Mouse (Mus musculus) MEL-GATA-1-ER (cell line): ENCODE results near the gene Isoc2a.
A peak's percentile ranks its signal among the peaks of the same experiment; 100 is the strongest.
"Not testable (repeated sequence)": the region's sequence is repeated elsewhere in the genome, so short reads cannot be mapped to it uniquely, and the experiment has no call there.

Experiments
- DNase-seq: peaks from one replicate; pipeline ENCODE4 v3.0.0-alpha.2; 2012; ENCODE audit warnings: low read depth; ENCODE audit errors: extremely low read depth

The Isoc2a gene

DNA sequence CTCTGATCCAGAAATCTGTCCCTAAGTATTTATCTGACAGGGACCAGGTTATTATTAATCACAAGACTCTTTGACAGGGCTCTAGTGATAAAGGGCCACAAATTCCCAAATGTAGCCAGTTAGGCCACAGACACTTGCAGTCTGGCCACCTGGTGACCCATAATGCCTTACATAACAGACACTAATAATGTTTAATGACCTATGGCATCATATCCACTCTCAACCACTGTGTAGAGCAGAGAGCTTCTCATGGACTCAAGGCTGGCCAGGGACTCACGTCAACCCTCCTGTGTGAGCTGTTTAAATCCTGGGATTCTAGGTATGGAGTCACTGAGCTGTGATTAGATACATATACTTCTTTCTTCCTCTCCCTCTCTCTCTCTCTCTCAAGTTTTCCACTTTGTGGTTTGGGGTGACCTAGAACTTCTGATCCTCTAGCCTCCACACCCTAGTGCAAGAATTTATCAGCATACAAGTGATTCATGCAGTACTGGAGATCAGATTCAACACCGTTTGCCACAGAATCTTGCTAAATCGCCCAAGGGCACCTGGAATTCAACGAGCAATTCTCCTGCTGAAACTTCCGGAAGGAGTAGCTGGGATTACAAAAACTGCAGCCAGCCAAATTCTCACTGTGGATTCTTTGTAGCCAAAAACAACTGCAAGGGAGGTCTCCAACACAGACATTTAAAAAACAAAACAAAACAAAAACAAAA is 12.7 kb upstream of the Isoc2a start:
- no peak for DNase-seq

DNA sequence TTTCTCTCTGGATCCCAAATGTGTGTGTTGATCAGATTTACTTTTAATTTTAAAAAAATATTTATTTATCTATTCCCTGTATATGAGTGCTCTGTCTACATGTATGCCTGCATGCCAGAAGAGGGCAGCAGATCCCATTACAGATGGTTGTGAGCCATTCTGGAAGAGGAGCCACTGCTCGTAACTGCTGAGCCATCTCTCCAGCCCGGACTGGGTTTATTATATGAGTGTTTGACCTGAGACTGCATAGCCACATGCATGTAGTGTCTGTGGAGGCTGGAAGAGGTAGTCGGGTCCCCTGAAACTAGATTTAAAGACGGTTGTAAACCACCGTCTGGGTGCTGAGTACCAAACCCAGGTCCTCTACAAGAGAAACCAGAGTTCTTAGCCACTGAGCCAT is 11.9 kb upstream of the Isoc2a start:
- no peak for DNase-seq

DNA sequence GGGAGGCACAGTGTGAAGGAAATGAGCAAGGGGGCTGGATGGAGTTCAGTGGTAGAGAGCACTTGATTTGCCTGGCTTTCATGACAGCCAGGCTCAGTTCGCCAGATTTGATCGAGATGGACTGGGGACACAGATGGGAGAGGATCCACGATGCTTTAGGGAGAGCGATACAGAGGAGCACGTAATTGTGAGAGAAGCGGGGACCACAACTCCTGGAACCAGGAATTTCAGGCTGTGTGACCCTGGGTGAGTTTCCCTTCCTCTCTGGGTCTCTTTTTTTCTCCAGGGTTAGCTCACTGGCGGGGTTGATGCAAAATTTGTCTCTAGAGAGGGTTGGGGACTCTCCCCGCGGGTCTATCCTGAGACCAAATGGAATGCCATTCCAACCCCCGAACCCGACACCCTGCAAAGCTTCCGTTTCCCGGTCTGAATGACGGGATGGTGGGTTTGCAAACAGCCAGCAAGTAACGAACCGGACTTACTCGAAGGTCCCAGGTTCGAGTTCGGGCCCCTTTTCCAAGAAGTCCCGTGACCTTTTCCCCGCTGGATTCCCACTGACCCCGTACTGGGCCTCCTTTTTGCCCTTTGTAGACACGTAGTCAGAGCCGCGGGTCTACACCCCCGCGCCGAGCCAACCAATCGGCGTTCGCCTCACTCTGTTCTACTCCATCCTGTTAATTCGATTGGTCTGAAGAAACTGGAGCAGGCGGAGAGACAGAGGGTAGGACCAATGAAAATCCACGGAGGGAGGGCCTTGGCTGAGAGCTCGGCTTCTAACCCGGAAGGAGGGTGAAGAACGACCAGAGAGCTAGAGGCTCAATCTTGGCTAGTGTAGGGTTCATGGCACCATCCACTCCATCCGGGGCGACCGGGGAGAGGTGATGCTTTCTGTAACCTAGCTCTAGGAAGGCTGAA is 11.1 kb upstream of the Isoc2a start:
- DNase-seq, result peak; percentile 97

DNA sequence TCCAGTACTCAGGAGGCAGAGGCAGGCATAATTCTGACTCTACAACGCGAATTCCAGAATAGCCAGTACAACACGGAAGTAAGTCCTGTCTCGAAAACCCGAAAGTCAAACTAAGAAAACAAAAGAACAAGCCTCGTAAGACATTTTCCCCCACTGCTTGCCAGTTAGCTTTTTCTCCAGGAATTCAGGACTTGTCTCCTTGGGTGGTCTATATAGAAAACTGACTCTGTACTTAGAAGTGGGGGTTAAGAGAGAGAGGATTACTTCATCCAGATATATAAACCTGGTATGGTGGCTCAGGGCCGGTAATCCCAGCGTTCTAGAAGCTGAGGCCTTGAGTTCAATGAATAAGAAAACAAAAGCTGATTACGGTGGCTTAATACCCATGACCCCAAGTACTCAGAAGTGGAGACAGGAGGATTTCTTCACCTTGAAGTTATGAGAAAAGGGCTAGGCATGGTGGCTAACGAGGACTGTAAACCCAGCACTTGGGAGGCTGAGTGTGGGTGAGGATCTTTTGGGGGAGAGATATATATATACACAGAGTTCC is 10.2 kb upstream of the Isoc2a start:
- DNase-seq, result no peak

DNA sequence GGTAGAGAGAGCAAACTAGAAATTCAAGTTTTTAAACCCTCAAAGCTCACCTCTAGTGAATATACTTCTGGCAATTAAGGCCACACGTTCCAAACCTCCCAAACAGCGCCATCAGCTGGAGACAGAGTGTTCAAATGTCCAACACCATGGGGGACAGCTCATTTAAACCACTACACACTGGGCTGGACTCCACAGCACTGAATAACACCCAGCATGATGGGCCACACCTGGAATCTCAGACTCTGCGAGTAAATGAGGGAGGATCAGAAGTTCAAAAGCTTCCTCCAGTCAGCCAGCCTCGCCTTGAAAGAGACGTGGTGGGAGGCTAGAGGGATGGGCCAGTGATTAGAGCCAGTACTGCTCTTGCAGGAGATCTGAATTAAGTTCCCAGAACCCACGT is 6.8 kb upstream of the Isoc2a start, which contains the start of gene Isoc2b:
Gene Isoc2b, minus strand, starts transcription at position 126 of the 400 bp plus-strand sequence.
- DNase-seq, result no peak

DNA sequence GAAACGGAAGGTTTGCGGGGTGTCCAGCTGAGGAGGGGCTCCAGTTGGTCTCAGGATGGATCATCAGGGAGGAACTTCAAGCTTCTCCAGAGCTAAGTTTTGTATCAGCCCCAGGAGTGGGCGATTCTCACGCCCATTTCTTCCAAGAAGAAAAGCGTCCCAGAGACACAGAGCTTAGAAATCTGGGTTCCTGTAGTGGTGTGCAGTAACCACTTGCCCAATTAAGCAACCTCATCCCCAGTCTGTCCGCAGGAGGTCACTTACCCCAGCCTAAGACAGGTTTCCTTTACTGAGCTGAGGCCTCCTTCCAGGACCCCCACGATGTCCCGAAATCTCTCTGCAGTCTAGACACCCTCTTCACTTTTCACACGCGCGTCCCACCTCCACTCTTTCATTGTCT is 273 bp downstream of the Isoc2a start:
- no peak for DNase-seq

DNA sequence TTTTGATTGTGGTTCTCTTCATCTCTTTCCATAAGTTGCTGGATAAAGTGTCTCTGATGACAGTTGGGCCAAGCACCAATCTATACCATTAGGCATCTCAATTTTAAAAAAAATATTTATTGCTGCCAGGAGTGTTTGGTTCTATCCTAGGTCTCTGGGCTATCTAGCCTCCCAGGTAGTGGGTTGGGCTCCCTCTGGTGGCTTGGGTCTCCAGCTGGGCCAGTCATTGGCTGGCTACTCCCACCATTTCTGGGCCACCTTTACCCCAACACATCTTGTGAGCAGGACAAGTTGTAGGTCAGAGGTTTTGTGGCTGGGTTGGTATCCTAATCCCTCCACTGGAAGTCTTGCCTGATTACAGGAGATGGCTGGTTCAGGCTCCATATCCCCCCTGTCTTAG is 1.2 kb downstream of the Isoc2a start:
- no peak for DNase-seq

DNA sequence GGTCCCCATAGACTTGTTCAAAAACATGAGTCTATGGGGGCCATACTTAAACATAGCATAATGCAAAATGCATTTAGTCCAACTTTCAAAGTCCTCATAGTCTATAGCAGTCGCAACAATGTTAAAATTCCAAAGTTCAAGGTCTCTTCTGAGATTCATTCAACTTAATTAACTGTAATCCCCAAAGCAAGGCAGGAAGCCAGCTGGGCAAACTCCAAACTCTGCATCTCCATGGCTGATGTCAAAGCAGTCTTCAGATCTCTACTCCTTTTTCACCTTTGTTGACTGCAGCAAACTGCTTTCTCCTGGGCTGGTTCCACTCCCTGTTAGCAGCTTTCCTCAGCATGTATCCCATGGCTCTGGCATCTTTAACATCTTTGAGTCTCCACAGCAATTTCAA is 2.1 kb downstream of the Isoc2a start:
- not testable (repeated sequence) for DNase-seq

DNA sequence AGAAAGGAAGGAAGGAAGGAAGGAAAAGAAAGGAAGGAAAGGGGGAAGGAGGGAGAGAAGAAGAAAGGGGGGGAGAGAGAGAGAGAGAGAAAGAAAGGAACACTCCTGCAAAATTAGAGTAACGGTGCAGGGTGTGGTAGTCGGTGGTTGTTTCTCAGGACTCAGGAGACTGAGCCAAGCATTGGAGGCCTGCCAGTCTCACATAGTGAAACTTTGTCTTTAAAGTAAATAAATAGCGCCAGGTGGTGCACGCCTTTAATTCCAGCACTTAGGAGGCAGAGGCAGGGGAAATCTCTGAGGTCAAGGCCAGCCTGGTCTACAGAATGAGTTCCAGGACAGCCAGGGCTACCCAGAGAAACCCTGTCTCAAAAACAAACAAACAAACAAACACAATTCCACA is 9.7 kb downstream of the Isoc2a start:
- no peak for DNase-seq

DNA sequence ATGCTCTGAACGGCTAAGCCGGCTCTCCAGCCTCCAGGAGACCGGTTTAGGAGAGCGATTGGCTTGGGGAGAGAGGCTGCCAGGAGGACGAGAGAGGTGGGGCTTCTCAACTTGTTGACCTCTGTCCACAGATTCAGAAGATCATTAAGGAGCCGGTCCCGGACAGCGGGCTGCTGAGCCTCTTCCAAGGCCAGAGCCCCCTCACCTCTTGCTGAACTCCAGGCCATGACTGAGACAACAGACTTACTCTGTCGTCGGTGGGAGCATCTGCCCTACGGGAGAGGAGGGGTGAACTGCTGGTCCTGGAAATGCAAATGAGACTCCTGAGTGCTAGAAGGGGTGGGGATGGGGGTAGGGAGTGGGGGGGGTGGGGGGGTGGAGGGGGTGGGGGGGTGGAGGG is 18.2 kb downstream of the Isoc2a start:
- DNase-seq, result no peak

DNA sequence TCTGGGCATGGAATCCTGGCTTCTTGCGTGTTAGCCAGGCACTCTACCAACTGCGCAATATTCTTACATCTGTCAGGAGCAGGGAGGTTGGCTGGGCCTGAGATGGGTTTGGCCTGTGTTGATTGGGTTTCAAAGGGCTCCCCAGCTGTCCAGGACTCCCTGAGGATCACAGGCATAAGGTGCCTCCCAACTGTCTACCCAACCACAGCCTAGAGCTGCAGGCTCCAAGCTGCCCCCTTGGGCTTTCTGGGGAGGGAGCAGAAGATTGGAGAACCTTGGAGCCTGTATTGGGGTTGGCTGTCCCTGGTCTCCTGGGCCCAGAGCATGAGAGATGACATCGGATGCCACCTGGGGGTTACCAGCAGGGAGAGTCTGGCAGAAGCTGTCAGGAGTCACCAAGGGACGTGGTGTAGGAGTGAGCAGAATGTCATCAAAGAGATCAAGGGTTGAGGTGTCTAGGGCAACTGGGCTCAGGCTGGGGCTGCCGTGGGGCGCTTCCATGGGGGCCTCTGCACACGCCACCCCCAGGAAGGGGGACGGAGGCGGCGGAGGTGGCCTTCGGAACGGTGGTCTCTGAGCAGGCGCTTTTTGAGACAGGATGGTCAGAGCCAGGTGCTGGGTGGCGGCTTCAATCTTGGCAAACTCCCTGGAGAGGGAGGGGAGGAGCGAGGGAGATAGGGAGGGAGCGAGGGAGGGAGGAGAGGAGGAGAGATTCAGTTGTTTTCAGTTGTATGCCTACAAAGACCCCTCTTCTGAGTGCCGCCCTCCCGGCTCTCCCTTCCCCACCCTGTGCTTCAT is 22.1 kb downstream of the Isoc2a start:
- DNase-seq, result no peak

DNA sequence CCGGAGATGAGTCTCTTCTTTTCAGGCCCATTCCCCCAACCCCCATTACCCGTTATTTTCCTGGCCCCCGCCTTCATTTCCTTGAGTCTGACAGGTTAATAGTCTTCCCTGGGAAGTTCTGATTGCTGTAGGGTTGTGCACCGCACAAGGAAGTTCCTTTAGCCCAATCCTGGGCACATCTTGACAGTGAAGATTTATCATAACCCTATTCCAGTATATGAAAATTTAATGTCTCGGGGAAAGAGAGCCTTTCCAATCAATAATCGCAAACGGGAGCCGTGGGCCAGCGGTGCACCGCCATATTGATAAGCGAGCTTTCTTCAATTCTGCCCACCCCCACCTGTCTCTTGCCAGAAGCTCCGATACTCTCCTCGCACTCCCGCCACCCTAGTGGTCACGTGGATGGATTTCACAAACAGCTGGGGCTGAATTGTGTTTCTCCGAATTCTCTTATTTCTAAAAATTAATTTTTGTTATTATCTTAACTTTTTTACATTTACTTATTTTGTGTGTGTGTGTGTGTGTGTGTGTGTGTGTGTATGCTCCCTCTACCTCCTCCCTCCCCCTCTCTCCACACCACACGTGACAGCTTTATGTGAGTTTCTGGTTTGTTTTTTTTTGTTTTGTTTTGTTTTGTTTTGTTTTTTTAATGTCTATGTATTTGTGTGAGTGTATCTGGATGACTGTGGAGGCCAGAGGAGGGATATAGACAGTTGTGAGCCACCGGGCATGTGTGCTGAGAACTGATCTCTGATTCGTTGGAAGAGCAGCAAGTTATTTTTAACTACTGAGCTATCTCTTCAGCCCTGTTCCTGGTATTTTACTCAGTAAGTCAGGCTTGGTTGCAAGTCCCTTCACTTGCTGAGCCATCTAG is 22.9 kb downstream of the Isoc2a start:
- DNase-seq, result no peak

DNA sequence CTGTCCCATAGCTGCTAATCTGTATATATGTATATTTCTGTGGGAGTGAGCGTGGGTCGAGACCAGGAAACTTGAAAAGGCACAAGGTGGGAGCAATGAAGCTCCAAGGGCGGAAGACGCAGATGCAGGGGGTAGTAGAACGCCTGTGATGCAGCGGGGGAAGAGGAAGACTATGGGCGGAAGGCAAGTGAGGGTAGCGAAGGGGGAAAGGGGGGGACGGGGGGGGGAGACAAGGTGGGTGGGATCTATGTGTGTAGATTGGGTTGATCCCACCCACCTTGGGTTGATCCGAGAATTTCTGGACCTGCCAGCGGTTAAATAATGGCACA is 23.5 kb downstream of the Isoc2a start:
- no peak for DNase-seq

DNA sequence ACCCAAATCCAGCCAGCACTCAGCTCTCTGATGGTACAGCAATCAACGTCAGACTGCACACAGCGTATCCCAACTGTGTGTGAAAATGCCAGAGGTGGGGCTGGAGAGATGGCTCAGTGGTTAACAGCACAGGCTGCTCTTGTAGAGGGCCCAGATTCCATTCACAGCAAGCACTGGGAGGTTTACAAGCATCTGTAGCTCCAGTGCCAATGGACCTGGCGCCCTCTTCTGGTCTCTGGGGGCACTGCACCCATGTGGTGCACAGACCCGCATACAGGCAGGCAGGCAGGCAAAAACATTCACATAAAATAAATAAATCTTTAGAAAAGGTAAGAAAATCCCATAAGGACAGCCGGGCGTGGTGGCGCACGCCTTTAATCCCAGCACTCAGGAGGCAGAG is 24.2 kb downstream of the Isoc2a start:
- DNase-seq, result no peak

DNA sequence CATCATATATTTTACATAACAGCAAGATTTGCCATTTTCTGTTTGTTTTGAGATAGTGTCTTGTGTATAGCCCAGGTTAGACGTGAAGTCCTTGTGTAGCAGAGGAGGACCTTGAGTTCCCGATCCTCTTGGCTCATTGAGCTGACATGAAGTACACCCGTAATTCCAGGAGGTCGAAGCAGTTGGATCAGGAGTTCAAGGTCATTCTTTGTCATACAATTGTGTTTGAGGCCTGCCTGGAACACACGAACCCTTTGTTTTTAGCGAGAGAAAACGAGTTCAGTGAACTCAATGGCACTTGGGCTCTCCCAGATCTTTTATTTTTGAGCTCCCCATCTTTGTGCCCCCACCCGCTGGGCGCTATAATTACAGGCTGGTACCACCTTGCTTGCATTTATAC is 25.5 kb downstream of the Isoc2a start:
- DNase-seq, result no peak

DNA sequence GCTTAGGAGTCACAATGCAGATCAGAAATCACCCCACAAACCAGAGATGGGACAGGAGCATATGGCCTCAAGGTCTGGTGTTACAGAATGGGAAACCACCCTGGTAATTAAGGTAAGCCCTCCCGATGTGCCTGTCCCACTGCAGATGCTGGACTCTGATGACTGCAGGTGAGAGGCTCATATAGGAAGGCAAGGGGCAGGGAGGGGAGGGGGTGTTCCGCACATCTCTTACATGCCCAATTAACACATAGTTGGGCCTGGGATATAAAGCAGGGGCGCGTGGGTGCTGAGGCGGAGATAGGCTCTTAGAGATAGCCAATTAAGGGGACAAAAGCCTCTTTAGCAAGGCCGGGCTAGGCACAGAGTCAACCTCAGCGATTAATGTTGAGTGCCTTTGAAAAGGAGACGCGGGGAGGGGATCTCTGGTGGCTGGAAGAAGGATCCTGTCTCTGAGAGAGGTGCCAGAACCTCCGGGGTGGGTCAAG is 29.6 kb downstream of the Isoc2a start, which contains the start of gene Gm36210:
Gene Gm36210, minus strand, starts transcription at position 51 of the 485 bp plus-strand sequence.
- DNase-seq, result no peak

DNA sequence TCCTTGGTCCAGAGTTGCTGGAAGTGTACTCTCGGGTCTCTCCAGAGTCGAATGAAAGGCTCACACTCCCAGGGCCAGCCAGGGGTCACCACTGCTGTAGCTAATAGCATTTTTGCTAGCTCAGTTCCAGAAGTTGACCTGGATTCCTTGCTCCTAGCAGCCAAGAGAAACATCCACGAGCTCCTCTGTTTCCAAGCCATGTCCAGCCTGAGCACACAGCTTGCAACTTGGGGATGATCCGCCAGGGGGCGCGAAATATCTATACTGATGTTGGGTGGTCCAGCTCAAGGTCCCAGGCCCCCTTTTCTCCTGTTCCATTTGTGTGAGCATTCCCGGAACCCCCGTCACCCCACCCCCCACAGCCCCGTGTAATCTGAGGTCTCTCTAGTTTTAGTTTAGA is 34.6 kb downstream of the Isoc2a start:
- DNase-seq, result no peak

DNA sequence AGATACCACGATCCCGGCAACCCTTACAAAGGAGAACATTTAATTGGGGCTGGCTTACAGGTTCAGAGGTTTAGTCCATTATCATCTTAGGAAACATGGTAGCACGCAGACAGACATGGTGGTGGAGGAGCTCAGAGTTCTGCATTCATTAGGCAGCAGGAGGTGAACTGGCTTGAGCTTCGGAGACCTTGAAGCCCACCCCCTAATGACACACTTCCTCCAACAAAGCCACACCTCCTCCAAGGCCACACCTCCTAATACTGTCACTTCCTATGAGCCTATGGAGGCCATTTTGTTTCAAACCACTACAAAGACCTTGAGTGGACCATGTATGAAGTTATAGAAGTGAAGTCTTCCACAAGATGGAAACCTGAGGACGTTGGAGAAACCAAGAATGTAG is 35.3 kb downstream of the Isoc2a start:
- no peak for DNase-seq

DNA sequence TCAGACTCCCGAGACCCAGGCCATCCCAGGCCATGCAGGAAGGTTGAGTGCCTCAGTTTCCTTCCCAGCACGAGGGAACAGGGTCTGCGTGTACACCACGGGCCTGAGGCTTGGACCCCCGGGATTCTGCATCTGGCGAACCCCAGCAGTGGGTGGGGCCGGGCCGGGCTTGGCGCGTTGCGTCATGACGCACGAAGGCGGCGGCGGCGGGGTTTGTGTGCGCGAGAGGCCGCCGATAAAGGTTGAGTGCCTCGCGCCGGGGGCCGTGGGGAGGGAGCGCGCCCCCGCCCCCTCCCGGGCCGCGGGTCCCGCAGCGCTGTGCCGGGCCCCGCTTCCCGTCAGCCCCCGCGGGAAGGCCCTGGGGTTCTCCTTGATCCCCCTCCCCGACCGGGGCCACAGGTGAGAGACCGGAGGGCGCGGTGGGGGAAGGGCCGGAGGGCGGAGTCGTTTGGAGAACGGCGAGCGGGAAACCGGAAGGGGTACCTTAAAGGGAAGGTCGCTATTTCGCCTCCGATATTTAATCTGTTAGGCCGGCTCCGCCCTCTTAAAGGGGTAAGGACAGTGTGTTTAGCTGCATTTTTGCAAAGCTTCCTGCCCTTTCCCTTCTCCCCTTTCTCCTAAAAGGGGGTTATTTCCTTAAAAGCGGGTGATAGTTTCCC is 38.2 kb downstream of the Isoc2a start, which contains the start of gene Zfp628:
Gene Zfp628, plus strand, starts transcription at position 211 of the 659 bp plus-strand sequence.
- peak; percentile 73 for DNase-seq
